Mouse (Mus musculus) cerebellum, adult (tissue): ENCODE data around the gene Zfp385c.

Experiments used
- ATAC-seq: cut with Nextera tagmentation; 2 replicates; pipeline ENCODE4 v1.9.2; 2017; ENCODE audit warnings: mild to moderate bottlenecking, moderate library complexity, mixed read lengths; ENCODE audit not compliant: insufficient number of reproducible peaks, low FRiP score, low TSS enrichment

Zfp385c gene

GRCm38 (mm10) chr11:100692164-100692616 is at the start of gene Zfp385c:
Gene Zfp385c (minus strand): TSS chr11:100692455.
- no peak for ATAC-seq

- ATAC-seq = no peak
Measured at GRCm38 (mm10) chr11:100741348-100741747, 49.1 kb upstream of the Zfp385c start.

GRCm38 (mm10) chr11:100738749-100739148 is 46.5 kb upstream of the Zfp385c start:
- no peak for ATAC-seq

GRCm38 (mm10) chr11:100738066-100738604 is 45.9 kb upstream of the Zfp385c start, which contains the start of gene Rab5c:
Gene Rab5c (minus strand): TSS chr11:100738215.
- peak; percentile 98 for ATAC-seq

- ATAC-seq = no peak
Measured at GRCm38 (mm10) chr11:100737105-100737733, 45.0 kb upstream of the Zfp385c start.

- ATAC-seq = no peak
Measured at GRCm38 (mm10) chr11:100736746-100737080, 44.5 kb upstream of the Zfp385c start.

- ATAC-seq = no peak
Measured at GRCm38 (mm10) chr11:100735954-100736745, 43.9 kb upstream of the Zfp385c start.

- ATAC-seq = no peak
Measured at GRCm38 (mm10) chr11:100735134-100735865, 43.0 kb upstream of the Zfp385c start.

GRCm38 (mm10) chr11:100730477-100731205 is 38.4 kb upstream of the Zfp385c start:
- ATAC-seq = no peak

- ATAC-seq = no peak
Measured at GRCm38 (mm10) chr11:100729976-100730375, 37.7 kb upstream of the Zfp385c start.

- no peak for ATAC-seq
Measured at GRCm38 (mm10) chr11:100728601-100729000, 36.3 kb upstream of the Zfp385c start.

GRCm38 (mm10) chr11:100727201-100727600 is 34.9 kb upstream of the Zfp385c start:
- ATAC-seq = no peak

- ATAC-seq = no peak
Measured at GRCm38 (mm10) chr11:100724919-100725512, 32.8 kb upstream of the Zfp385c start.

GRCm38 (mm10) chr11:100722493-100723028 is 30.3 kb upstream of the Zfp385c start:
- ATAC-seq = no peak

- ATAC-seq = no peak
Measured at GRCm38 (mm10) chr11:100721776-100722492, 29.7 kb upstream of the Zfp385c start.

- ATAC-seq = no peak
Measured at GRCm38 (mm10) chr11:100721254-100721653, 29.0 kb upstream of the Zfp385c start.

GRCm38 (mm10) chr11:100720345-100720744 is 28.1 kb upstream of the Zfp385c start:
- no peak for ATAC-seq

- no peak for ATAC-seq
Measured at GRCm38 (mm10) chr11:100719893-100720292, 27.6 kb upstream of the Zfp385c start.

- no peak for ATAC-seq
Measured at GRCm38 (mm10) chr11:100719312-100719711, 27.1 kb upstream of the Zfp385c start.
